Mouse (Mus musculus): ENCODE measurements around the gene Fam13a. TPM values are rescaled to one million over a fixed set of nuclear protein-coding genes. Genes with fewer than 3 reads are reported as not detected.

Gene Fam13a
- total RNA-seq, 2 experiments from 2014 or later = not detected

DNA sequence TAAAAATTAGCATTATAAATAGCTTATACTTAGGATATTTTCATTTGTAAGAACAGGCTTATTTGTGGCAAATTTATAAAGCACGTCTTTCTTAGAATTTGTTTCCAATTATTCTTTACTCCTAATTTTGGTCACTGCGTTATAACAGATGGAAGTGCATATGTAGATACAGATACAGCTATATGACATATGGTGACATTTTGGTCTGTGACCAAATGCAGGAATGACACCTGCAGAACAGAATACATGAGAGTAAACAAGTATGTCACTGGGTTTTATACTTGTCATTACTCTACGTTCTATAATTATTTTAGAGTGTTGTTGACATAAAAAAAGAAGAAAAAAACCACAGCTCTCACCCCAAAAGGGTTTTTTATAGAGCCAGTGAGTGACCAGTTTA lies 125.3 kb downstream of the Fam13a start:
- ATAC-seq (replicated peaks; ENCODE audit: low FRiP score, poor library complexity, severe bottlenecking) = no peak

DNA sequence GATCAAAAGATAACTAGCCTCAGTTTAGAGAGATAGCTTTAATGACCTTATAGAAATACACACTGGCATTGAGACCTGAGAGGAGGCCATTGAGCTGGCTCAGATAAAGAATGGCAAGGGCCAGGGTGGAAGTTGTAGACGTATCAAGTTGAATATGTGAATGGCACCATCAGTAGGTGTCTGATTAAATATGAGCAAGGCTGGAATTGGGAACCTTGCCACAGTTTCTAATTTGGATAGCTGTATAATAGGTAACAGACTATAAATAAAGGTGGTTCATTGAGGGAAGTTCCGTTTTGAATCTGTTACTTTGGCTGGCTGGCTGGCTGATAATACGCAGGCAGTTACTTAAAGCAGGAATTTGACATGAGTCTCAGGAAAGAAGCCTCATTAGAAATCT lies 127.7 kb downstream of the Fam13a start:
- ATAC-seq (replicated peaks; ENCODE audit: low FRiP score, poor library complexity, severe bottlenecking) = no peak

DNA sequence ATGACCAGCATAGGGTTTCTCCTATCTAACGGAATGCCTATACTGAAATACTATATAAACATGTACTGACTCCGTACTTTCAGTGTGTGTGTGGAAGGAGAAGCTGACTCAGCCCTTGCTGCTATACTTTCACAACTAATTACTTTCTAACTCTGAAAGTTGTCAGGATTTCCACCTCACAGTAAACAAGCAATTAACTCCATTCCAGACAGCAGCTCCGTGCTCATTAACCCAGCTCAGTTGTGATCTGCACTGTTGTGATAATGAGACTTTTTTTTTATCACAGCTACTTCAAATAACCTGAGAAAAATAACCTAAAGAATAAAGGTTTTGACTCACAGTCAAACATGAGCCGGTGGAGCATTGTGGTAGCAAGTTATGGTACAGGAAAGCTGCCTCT lies 129.4 kb downstream of the Fam13a start:
- no peak for ATAC-seq (replicated peaks; ENCODE audit: low FRiP score, poor library complexity, severe bottlenecking)

DNA sequence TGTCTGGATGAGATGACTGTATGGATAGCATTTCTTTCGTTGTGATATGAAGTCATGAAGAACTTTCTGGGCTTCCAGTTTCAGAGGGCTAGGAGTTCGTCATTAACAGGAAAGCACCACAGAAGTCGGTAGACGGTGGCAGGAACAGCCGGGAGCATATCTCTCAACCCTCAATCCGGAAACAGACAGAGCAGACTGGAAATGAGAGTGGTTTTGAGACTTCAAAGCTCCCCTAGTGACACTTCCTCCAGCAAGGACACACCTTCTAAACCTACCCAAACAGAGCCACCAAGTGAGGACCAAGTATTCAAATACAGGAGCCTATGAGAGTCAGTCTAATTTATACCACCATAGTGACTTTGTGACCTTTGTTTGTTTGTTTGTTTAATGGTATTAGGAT lies 131.0 kb downstream of the Fam13a start:
- ATAC-seq (replicated peaks; ENCODE audit: low FRiP score, poor library complexity, severe bottlenecking) = no peak

DNA sequence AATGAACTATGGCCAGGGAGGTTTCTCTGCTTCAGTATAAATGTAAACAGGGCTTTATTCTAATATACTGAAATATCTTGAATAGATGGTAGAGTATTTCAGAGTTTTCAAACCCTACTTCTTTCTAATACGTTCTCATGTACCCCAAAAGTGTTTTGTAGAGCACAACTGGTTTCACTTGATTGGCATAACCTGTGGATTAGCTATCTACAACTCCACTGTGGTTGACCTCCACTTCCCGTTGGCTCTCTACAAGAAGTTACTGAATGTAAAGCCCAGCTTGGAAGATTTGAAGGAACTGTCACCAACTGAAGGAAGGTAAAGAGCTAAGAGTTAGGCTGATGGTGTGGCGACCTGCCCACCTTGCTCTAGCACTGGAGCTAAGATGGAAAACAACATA lies 134.4 kb downstream of the Fam13a start:
- ATAC-seq (replicated peaks; ENCODE audit: low FRiP score, poor library complexity, severe bottlenecking) = no peak

DNA sequence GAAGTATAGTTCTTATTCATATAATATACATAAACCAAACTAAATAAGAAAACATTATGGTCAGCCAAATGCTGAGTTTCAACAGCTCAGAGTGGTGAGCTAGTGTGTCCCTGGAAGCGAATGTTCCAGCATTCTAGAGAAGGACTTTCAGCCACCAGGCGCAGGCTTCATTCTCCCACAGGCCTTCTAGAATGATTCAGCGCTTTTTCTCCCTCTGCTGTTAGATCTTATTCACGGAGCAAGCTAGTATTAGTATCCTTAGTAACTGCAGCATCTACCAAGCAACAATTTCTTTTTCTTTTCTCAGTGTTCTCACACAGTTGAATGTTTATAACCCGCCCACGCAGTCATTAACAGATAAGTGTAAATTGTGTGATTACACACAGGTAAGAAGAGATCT lies 142.1 kb downstream of the Fam13a start:
- ATAC-seq (replicated peaks; ENCODE audit: low FRiP score, poor library complexity, severe bottlenecking) = no peak

Other genes starting within 250 kb of the Fam13a start
- gene Herc3, start 193.1 kb downstream of the Fam13a start, total RNA-seq (2015; ENCODE audit: low replicate concordance) = 2.5 and 9.2 TPM in 2 replicates
- 2.9 and 3.6 TPM in 2 replicates for gene Herc3, start 193.1 kb downstream of the Fam13a start, total RNA-seq (2017; ENCODE audit: low replicate concordance)
- not detected in 2 replicates for gene Nap1l5, start 117.5 kb downstream of the Fam13a start, total RNA-seq (2015; ENCODE audit: low replicate concordance)
- gene Nap1l5, start 117.5 kb downstream of the Fam13a start, total RNA-seq (2017; ENCODE audit: low replicate concordance) = not detected in 2 replicates
- gene Tigd2, start 184.3 kb upstream of the Fam13a start, total RNA-seq (2015; ENCODE audit: low replicate concordance) = 1.5 and 3.8 TPM in 2 replicates
- gene Tigd2, start 184.3 kb upstream of the Fam13a start, total RNA-seq (2017; ENCODE audit: low replicate concordance) = 4.9 and 5.6 TPM in 2 replicates